Mouse (Mus musculus) heart, adult 9 months (tissue): ENCODE results near the gene Gm3776.
"Not testable (repeated sequence)": the region's sequence is repeated elsewhere in the genome, so short reads cannot be mapped to it uniquely, and the experiment has no call there.

Experiments
- DNase-seq, 2 experiments: peaks; one replicate each; pipeline ENCODE4 v3.0.0; 2022; ENCODE audit warnings: low spot score in 2 of 2

The Gm3776 gene

DNA sequence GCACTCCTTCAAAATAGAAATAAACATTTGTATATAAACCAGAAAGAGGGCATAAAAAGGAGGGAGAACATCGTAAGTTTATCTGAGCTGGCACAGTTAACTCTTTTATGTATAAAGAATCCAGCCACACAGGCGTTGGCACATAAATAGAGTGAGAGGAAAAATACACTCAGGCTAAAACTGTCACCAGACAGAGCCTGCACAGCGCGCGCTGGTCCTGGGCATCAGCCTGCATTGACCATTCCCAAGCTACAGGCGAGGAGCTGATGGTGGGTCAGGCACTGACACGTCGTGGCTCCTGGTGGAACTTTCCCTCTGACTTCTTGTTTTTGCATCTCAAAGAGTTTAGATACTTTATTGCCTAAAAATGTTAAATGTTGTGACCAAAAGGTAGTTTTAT, 35.5 kb downstream of the Gm3776 start:
- DNase-seq = not testable (repeated sequence)

DNA sequence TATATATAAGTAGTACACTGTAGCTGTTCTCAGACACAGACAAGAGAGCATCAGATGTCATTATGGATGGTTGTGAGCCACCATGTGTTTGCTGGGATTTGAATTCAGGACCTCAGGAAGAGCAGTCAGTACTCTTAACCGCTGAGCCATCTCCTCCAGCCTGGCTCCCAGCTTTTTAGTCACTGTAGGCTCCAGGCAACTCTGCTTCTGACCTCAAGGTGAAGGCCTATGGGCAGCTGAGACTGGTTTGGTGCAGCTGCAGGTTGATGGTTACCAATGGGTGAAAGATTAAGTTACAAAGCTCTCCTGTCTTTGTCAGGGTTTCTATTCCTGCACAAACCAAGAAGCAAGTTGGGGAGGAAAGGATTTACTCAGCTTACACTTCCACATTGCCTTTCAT, 36.8 kb downstream of the Gm3776 start:
- not testable (repeated sequence) for DNase-seq

DNA sequence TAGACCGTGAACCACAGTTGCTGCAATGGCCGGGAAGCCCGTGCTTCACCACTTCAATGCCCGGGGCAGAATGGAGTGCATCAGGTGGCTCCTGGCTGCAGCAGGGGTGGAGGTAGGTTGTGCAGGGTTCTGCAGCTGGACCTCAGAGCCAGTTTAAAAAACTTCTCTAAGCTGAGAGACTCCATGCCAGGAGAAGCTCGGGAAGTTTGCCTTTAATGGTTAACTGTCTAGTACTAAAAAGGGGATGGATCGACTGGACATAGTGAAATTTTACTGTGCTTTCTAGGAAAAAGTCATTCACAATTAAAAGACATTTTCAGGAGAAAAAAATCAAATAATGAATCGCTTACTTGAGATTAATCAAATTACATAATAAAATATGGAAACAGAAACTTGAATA, 37.9 kb downstream of the Gm3776 start:
- not testable (repeated sequence) for DNase-seq

DNA sequence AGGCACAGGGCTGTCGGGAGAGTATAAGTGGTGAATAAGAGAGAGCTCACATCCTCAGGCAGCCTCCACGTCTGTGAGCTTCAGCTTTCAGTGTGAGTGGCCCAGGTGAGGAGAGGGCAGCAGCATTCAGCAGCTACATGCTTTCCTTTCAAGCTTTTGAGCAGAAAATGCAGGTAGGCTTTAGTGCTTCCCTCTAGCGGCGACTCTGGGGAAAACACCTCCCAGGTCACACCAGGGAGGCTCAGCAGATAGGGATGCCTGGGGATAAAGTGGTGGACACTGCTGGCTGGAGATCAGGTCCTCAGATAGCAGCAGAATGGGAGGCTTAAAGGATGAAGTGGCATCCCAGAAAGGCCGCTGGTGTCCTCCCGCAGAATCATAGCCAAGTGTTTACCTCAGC, 39.2 kb downstream of the Gm3776 start:
- peak in 1 of 2 experiments; percentile 3 for DNase-seq

DNA sequence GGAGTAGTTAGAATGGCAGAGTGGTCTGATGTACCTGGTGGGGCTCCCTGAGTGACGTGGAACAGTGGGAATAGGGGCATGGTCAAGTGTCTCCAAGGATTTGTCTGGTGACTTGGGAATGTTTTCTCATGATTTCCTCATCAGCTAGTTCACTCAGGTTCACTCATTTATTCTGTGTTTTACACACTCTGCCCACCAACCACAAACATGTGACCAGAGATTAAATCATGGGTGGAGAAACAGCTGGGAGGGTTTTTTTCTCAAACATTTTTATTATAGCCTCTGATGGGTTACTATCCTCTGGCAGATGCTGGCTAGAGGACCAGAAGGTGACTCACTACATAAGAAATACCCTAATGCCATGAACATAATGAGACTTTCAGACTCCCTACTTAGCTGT, 41.3 kb downstream of the Gm3776 start:
- no peak for DNase-seq

DNA sequence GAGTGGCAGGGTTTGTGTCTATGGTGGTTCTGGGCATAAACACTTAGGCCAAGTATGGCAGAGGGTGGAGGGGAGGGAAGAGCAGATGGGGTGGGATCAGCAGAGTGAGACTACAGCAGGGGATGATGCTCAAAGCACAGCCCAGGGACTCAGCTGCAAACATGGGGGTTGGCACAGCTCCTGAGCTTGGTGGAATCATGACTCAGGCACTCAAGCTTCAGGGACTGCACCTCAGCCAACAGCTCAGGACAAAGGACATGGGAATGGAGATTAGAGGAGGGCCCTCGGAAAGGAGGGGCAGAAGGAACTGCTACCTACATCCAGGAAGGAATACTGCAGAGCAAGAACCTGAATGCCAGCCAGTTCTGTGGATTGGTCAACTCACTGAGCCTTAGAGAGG, 42.2 kb downstream of the Gm3776 start:
- not testable (repeated sequence) for DNase-seq

DNA sequence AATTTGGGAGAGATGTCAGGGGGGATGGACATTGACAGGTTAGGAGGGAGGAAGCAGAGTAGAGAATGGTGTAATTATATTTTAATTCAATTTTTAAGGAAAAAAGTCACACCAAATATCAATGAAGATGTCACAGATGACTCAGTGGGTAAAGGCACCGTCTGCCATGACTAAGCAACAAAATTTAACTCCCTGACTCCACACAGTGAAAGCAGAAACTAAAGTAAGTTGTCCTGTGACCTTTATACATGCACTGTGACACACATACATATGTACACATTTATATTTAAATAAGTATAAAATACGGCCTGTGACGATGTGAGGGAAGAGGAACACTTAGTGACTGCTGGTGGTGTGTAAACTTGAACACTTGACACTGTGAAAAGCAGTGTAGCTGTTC, 51.2 kb downstream of the Gm3776 start:
- not testable (repeated sequence) for DNase-seq

DNA sequence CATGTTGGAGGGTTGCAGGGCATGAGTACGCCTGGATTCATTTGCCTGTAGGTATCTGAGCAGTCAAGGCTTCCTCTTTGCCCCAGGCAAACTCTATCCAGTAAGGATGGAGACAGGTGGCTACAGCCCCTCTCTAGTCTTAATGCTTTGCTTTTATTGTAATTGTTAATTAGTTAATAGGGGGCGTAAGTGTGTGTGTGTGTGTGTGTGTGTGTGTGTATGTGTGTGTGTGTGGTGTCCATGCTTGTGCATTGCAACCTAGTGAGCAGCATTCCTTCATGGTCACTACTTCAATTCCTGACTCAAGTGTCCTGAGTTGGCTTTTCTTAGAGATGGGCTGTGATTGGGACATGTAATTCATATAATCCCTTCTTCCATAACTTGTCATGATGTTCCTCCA, 57.8 kb downstream of the Gm3776 start, which contains the start of gene Omt2a:
Omt2a (minus strand) TSS at position 101 of the 400 bp plus-strand sequence.
- DNase-seq = no peak
